Mouse (Mus musculus): ENCODE data around the gene Zc3hav1. TPM values are rescaled to one million over a fixed set of nuclear protein-coding genes. Genes with fewer than 3 reads are reported as not detected.

Gene Zc3hav1
- polyA plus RNA-seq (2016; fragmentation: Nextera tagmentation; extraction: Ambion mirVana) = 1.9 and 2.3 TPM in 2 replicates

- peak; percentile 50 for ATAC-seq (ENCODE audit: low FRiP score)
- H3K4me2 ChIP-seq (replicated peaks) = peak within 1 kb of the TSS; percentile 67
- WGBS = under 1% methylated on average over 87 of the region's 87 CpGs
- H3K27ac ChIP-seq = peak within 1 kb of the TSS; percentile 17; the same call in 1 of the 2 replicates
- H3K9ac ChIP-seq = peak within 1 kb of the TSS; percentile 48
- H3K9me3 ChIP-seq (replicated peaks) = no peaks in the 10 kb centered on the region
- H3K4me3 ChIP-seq = peak within 1 kb of the TSS; percentile 48
- peaks cover 4% of the 10 kb centered on the region for H3K4me1 ChIP-seq
- peaks cover 78% of the 10 kb centered on the region for H3K27me3 ChIP-seq
- no peaks in the 10 kb centered on the region for H3K36me3 ChIP-seq
Measured at GRCm38 (mm10) chr6:38353811-38354722, at the start of gene Zc3hav1. TSS of gene Zc3hav1 (minus strand) at chr6:38354603.

- WGBS = 79% methylated on average over 3 of the region's 3 CpGs
- no peak for ATAC-seq (ENCODE audit: low FRiP score)
- Histone ChIP-seq H3K27ac (no peak overlapping the region), H3K4me3 (no peak overlapping the region), H3K36me3 (peaks cover 37% of the 10 kb centered on the region), H3K9me3 (replicated peaks) (no peaks in the 10 kb centered on the region), H3K4me2 (replicated peaks) (no peak overlapping the region), H3K27me3 (no peaks in the 10 kb centered on the region), H3K9ac (no peak overlapping the region), H3K4me1 (no peaks in the 10 kb centered on the region)
Measured at GRCm38 (mm10) chr6:38389671-38390070, 35.3 kb upstream of the Zc3hav1 start.

- H3K4me2 ChIP-seq (replicated peaks) = peak within 1 kb of the TSS; percentile 76
- H3K4me1 ChIP-seq = peaks cover 10% of the 10 kb centered on the region
- H3K4me3 ChIP-seq = peak within 1 kb of the TSS; percentile 52
- H3K9ac ChIP-seq = peak within 1 kb of the TSS; percentile 73
- WGBS = under 1% methylated on average over 26 of the region's 26 CpGs
- no peaks in the 10 kb centered on the region for H3K27me3 ChIP-seq
- ATAC-seq (ENCODE audit: low FRiP score) = peak; percentile 89
- H3K9me3 ChIP-seq (replicated peaks) = no peaks in the 10 kb centered on the region
- peak within 1 kb of the TSS; percentile 66 for H3K27ac ChIP-seq
- H3K36me3 ChIP-seq = peaks cover 9% of the 10 kb centered on the region
Measured at GRCm38 (mm10) chr6:38381129-38381771, 26.8 kb upstream of the Zc3hav1 start, which contains the start of gene Ttc26. TSS of gene Ttc26 (plus strand) at chr6:38381469.

GRCm38 (mm10) chr6:38380764-38381128 lies 26.3 kb upstream of the Zc3hav1 start:
- 3% methylated on average over 4 of the region's 4 CpGs for WGBS
- peak; percentile 26; the same call in 1 of the 2 replicates for ATAC-seq (ENCODE audit: low FRiP score)
- H3K4me1 ChIP-seq = peaks cover 10% of the 10 kb centered on the region
- H3K9ac ChIP-seq = peak overlapping the region; percentile 73
- peaks cover 5% of the 10 kb centered on the region for H3K36me3 ChIP-seq
- H3K9me3 ChIP-seq (replicated peaks) = no peaks in the 10 kb centered on the region
- peak overlapping the region; percentile 52 for H3K4me3 ChIP-seq
- H3K27ac ChIP-seq = peak overlapping the region; percentile 66; the same call in 1 of the 2 replicates
- peak overlapping the region; percentile 76 for H3K4me2 ChIP-seq (replicated peaks)
- no peaks in the 10 kb centered on the region for H3K27me3 ChIP-seq

DNA sequence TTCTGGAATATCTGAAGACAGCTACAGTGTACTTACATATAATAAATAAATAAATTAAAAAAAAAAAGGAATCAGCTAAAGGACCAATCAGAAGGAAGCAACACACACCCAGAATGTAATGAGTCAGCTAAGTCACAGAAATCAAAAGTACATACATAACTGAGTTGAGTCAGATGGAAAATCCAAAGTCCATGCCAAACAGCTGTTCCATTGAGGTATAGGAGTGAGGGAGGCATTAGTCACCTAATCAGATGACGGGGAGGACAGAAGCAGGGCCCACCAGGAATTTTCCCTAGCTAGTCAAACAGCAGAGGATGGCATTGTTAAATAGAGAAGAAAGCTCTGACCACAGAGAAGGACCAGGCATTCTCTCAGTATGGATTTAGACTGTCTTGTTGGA lies 19.9 kb upstream of the Zc3hav1 start:
- Histone ChIP-seq H3K9me3 (replicated peaks) (0 out of 2 replicates have a peak, but pooled peaks cover 7% of the 10 kb centered on the region), H3K27me3 (no peaks in the 10 kb centered on the region), H3K9ac (no peak overlapping the region), H3K4me1 (no peaks in the 10 kb centered on the region), H3K36me3 (no peaks in the 10 kb centered on the region), H3K4me3 (no peak overlapping the region), H3K4me2 (replicated peaks) (no peak overlapping the region), H3K27ac (no peak overlapping the region)
- ATAC-seq (ENCODE audit: low FRiP score) = no peak
- WGBS = 89% methylated on average over 1 of the region's 1 CpGs

- Histone ChIP-seq H3K27ac (no peak overlapping the region), H3K27me3 (no peaks in the 10 kb centered on the region), H3K9me3 (replicated peaks) (0 out of 2 replicates have a peak, but pooled peaks cover 7% of the 10 kb centered on the region), H3K4me3 (no peak overlapping the region), H3K4me2 (replicated peaks) (no peak overlapping the region), H3K36me3 (no peaks in the 10 kb centered on the region), H3K4me1 (no peaks in the 10 kb centered on the region), H3K9ac (no peak overlapping the region)
- 78% methylated on average over 3 of the region's 3 CpGs for WGBS
- ATAC-seq (ENCODE audit: low FRiP score) = no peak
Measured at GRCm38 (mm10) chr6:38369945-38370344, 15.5 kb upstream of the Zc3hav1 start.

DNA sequence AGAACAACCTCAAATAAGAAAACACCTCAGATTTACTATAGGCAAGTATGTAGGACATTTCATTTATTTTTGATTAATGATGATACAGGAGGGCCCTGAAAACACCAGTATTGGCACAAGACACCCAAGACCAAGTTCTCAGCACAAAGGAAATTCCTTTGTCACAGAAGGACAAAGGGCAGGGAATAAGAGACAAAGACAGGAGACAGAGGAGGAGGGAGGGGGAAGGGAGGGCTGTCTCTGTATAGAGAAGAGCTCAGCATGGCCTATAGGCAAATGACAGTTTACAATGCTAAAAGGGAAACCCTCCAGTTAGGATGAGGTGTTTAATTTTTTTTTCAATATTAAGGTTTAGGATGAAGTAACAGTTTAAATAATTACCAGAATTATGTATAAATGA lies 9.7 kb upstream of the Zc3hav1 start:
- Histone ChIP-seq H3K27ac (no peak overlapping the region), H3K4me2 (replicated peaks) (no peak overlapping the region), H3K9ac (no peak overlapping the region), H3K36me3 (no peaks in the 10 kb centered on the region), H3K9me3 (replicated peaks) (no peaks in the 10 kb centered on the region), H3K27me3 (no peaks in the 10 kb centered on the region), H3K4me1 (no peaks in the 10 kb centered on the region), H3K4me3 (no peak overlapping the region)
- no peak for ATAC-seq (ENCODE audit: low FRiP score)

- Histone ChIP-seq H3K36me3 (no peaks in the 10 kb centered on the region), H3K4me1 (no peaks in the 10 kb centered on the region), H3K27ac (no peak overlapping the region), H3K9me3 (replicated peaks) (no peaks in the 10 kb centered on the region), H3K27me3 (no peaks in the 10 kb centered on the region), H3K9ac (no peak overlapping the region), H3K4me3 (no peak overlapping the region), H3K4me2 (replicated peaks) (no peak overlapping the region)
- no peak for ATAC-seq (ENCODE audit: low FRiP score)
- 62% methylated on average over 4 of the region's 4 CpGs for WGBS
Measured at GRCm38 (mm10) chr6:38363370-38363769, 9.0 kb upstream of the Zc3hav1 start.

DNA sequence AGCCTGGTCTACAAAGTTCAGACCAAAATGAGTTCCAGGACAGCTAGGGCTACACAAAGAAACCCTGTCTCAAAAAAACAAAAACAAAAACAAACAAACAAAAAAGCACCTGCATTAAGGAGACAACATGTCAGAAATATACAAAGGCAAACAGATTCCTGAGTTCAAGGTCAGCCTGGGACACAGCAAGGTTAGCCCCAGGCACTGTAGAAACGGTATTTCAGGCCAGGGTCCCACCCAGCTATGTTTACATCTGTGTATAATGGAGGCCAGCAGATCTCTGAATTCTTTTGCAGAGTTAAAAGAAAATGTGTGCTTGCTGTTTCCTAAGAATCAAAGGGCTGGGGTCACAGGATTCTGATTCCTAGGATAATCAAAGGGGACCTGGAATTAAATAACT lies 7.5 kb upstream of the Zc3hav1 start:
- no peak for ATAC-seq (ENCODE audit: low FRiP score)
- no peak overlapping the region for H3K27ac ChIP-seq
- H3K36me3 ChIP-seq = no peaks in the 10 kb centered on the region
- H3K4me1 ChIP-seq = no peaks in the 10 kb centered on the region
- no peak overlapping the region for H3K9ac ChIP-seq
- H3K4me2 ChIP-seq (replicated peaks) = no peak overlapping the region
- no peaks in the 10 kb centered on the region for H3K9me3 ChIP-seq (replicated peaks)
- H3K4me3 ChIP-seq = no peak overlapping the region
- peaks cover 6% of the 10 kb centered on the region for H3K27me3 ChIP-seq
- WGBS = 65% methylated on average over 1 of the region's 1 CpGs

- WGBS = 88% methylated on average over 4 of the region's 4 CpGs
- Histone ChIP-seq H3K4me2 (replicated peaks) (no peak overlapping the region), H3K4me1 (no peaks in the 10 kb centered on the region), H3K4me3 (no peak overlapping the region), H3K36me3 (no peaks in the 10 kb centered on the region), H3K27ac (no peak overlapping the region), H3K9me3 (replicated peaks) (no peaks in the 10 kb centered on the region), H3K9ac (no peak overlapping the region), H3K27me3 (peaks cover 14% of the 10 kb centered on the region)
- no peak for ATAC-seq (ENCODE audit: low FRiP score)
Measured at GRCm38 (mm10) chr6:38361065-38361464, 6.7 kb upstream of the Zc3hav1 start.

GRCm38 (mm10) chr6:38359736-38360499 lies 5.5 kb upstream of the Zc3hav1 start:
- 89% methylated on average over 12 of the region's 12 CpGs for WGBS
- Histone ChIP-seq H3K9ac (no peak overlapping the region), H3K4me1 (no peaks in the 10 kb centered on the region), H3K27me3 (peaks cover 26% of the 10 kb centered on the region), H3K9me3 (replicated peaks) (no peaks in the 10 kb centered on the region), H3K36me3 (no peaks in the 10 kb centered on the region), H3K4me3 (no peak overlapping the region), H3K27ac (no peak overlapping the region), H3K4me2 (replicated peaks) (no peak overlapping the region)
- no peak for ATAC-seq (ENCODE audit: low FRiP score)

Measured in hindbrain, embryonic 12.5 days (tissue).